Mouse (Mus musculus) neutrophil, adult 5-6 weeks (primary cell): ENCODE data around the gene Dapk3. TPM values are rescaled to one million over a fixed set of nuclear protein-coding genes. Genes with fewer than 3 reads are reported as not detected.
"Not testable (repeated sequence)": the region's sequence is repeated elsewhere in the genome, so short reads cannot be mapped to it uniquely, and the experiment has no call there.

Experiments used
- ATAC-seq: fragments of 151-379, 151-347 bp; 2 replicates; pipeline ENCODE4 v1.8.0; 2017; ENCODE audit warnings: mild to moderate bottlenecking, moderate TSS enrichment; ENCODE audit not compliant: insufficient number of reproducible peaks, poor library complexity, low FRiP score, severe bottlenecking; ENCODE audit errors: extremely low read depth
- total RNA-seq: library from RNA; stranded (forward); fragments of 200-1000 nt; gene quantifications from 2 replicates; pipeline ENCODE4 v1.2.3, GENCODE M21; 2017

The Dapk3 gene
- total RNA-seq, 1 experiment from 2014 or later, result 52.0 TPM

GRCm38 (mm10) chr10:81176466-81177271 is 6.1 kb upstream of the Dapk3 start, which contains the start of gene Eef2:
Gene Eef2 (plus strand): TSS chr10:81176631.
- peak; percentile 43 for ATAC-seq

DNA sequence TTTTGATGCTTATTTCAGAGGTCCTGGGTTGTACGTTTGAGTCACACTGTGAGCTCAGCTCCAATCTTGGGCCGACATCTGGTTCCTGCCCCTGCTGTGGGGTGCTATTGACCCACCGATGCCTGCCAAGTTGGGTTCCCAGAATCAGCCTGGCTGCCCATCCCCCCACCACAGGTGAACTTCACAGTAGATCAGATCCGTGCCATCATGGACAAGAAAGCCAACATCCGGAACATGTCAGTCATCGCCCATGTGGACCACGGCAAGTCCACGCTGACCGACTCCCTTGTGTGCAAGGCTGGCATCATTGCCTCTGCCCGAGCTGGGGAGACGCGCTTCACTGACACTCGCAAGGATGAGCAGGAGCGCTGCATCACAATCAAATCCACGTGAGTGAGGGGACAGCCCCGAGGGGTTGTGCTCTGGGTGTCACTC is 5.3 kb upstream of the Dapk3 start:
- ATAC-seq, result no peak

GRCm38 (mm10) chr10:81177958-81178712 is 4.7 kb upstream of the Dapk3 start:
- no peak for ATAC-seq

GRCm38 (mm10) chr10:81178927-81179326 is 3.9 kb upstream of the Dapk3 start:
- ATAC-seq, result no peak

DNA sequence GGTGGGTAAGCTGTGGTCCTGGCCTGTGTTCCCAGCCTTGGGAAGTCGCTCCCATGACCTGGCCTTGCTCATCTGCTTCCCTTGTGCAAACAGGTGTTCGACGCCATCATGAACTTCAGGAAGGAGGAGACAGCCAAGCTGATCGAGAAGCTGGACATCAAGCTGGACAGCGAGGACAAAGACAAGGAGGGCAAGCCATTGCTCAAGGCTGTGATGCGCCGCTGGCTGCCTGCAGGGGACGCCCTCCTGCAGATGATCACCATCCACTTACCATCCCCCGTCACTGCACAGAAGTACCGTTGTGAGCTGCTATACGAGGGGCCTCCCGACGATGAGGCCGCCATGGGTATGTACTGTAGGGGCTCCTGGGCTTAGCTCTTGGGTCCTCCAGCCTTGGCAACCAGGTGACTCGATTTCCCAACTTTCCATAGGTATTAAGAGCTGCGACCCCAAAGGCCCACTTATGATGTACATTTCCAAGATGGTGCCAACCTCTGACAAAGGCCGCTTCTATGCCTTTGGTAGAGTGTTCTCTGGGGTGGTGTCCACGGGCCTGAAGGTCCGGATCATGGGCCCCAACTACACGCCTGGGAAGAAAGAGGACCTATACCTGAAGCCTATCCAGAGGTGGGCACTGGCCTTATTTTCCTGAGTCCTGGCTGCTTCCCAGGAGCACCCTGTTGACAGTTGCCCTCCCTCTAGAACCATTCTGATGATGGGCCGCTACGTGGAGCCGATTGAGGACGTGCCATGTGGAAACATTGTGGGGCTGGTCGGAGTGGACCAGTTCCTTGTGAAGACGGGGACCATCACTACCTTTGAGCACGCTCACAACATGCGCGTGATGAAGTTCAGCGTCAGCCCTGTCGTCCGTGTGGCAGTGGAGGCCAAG is 3.1 kb upstream of the Dapk3 start:
- ATAC-seq, result no peak

- ATAC-seq, result no peak
Measured at GRCm38 (mm10) chr10:81180946-81181345, 1.9 kb upstream of the Dapk3 start.

DNA sequence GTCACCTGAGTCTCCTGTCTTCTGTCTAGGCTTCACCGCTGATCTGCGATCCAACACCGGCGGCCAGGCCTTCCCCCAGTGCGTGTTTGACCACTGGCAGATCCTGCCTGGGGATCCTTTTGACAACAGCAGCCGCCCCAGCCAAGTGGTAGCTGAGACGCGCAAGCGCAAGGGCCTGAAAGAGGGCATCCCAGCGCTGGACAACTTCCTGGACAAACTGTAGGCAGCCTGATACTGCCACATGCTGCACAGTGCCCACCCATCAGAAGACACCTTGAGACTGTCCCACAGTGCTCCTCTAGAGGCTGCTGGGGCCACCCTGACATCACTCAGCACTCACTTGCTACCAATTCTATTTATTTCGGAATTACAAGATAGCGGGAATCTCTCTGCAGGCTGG is 945 bp upstream of the Dapk3 start:
- ATAC-seq, result not testable (repeated sequence)

GRCm38 (mm10) chr10:81183805-81184204 is 1.0 kb downstream of the Dapk3 start, which contains the start of gene 4930442H23Rik:
Gene 4930442H23Rik (minus strand): TSS chr10:81183849.
- ATAC-seq, result no peak

DNA sequence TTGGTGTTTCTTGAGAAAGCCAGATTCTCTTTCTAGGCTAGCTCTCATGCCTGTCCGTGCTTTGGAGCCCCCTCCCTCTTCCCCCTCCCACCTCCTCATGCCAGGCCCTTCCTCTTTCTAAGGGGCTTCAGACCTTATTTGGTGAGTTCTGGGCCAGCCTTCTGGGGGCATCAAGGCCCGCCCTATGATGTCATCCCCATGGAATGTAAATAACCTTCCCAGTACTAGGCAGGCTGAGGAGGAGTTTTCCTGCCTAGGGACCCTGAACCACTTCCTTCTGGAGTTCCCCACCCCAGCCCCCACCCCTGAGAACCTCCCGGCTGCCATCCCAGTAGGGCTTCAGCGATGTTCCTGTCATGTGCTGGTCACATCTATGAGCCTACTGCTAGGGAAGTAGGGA is 2.0 kb downstream of the Dapk3 start:
- no peak for ATAC-seq

DNA sequence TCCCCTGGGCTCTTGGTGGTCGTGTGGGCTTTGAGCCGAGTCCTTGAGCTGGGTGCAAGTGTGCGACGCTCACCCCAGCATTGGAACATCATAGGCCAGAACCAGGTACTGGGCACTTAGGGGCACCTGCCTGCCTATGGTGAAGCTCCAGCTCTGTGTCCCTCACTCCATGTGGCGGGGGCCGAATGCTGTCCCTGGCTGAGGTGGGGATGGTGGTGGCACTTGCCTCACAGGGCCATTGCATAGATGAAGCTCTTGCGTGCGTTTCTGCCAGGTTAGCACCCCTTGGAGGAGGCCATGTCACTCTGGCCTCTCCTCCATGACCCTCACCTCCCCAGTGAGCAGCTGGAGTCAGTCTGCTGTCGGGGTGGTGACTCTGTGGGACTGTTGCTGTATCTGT is 4.4 kb downstream of the Dapk3 start:
- ATAC-seq, result no peak

DNA sequence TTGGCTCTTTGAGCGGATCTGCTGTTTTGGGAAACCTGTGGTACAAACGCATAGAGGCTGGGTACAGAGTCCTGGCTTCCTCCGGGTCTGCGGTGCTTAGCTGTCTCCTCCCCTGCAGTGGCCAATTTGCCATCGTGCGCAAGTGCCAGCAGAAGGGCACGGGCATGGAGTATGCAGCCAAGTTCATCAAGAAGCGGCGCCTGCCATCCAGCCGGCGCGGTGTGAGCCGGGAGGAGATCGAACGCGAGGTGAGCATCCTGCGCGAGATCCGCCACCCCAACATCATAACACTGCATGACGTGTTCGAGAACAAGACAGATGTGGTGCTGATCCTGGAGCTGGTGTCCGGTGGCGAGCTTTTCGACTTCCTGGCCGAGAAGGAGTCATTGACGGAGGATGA is 7.0 kb downstream of the Dapk3 start:
- no peak for ATAC-seq

DNA sequence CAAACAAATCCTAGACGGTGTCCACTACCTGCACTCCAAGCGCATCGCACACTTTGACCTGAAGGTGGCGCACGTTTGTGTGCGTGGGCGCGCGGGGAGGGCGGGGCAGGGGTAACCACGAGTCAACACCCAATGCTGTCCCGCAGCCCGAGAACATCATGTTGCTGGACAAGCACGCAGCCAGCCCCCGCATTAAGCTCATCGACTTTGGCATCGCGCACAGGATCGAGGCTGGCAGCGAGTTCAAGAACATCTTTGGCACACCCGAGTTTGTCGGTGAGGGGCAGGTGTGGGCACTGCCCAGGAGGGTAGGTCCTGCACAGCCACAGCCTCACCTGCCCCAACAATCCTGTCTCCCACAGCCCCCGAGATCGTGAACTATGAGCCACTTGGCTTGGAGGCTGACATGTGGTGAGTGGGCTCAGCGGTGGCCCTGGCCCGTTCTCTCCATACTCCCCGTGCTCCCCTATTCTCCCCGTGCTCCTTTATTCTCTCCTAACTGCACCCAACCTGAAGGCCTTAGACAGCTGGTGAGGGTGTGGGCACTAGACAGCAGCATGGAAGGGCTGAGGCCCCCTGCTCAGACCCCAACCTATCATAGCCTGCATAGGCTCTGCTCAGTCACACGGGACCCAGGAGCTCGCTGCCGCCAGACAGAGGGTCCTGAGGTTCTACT is 7.6 kb downstream of the Dapk3 start:
- no peak for ATAC-seq

GRCm38 (mm10) chr10:81190912-81191321 is 8.1 kb downstream of the Dapk3 start:
- no peak for ATAC-seq

- ATAC-seq, result no peak
Measured at GRCm38 (mm10) chr10:81191342-81191982, 8.7 kb downstream of the Dapk3 start.

DNA sequence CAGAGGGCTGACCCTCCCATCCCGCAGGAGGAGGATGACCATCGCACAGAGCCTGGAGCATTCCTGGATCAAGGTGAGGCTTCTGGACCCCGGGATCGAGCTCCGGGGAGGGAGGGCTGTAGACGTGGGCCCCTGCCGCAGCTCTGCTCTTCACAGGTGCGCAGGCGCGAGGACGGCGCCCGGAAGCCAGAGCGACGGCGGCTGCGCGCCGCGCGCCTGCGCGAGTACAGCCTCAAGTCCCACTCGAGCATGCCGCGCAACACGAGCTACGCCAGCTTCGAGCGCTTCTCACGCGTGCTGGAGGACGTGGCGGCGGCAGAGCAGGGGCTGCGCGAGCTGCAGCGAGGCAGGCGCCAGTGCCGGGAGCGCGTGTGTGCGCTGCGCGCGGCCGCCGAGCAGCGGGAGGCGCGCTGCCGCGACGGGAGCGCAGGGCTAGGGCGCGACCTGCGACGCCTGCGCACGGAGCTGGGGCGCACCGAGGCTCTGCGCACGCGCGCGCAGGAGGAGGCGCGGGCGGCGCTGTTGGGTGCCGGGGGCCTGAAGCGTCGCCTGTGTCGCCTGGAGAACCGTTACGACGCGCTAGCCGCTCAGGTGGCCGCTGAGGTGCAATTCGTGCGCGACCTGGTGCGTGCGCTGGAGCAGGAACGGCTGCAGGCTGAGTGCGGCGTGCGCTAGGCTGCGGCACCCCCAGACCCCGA is 9.6 kb downstream of the Dapk3 start:
- ATAC-seq, result peak; percentile 24; the same call in 1 of the 2 replicates

- ATAC-seq, result no peak
Measured at GRCm38 (mm10) chr10:81192968-81193501, 10.2 kb downstream of the Dapk3 start.

DNA sequence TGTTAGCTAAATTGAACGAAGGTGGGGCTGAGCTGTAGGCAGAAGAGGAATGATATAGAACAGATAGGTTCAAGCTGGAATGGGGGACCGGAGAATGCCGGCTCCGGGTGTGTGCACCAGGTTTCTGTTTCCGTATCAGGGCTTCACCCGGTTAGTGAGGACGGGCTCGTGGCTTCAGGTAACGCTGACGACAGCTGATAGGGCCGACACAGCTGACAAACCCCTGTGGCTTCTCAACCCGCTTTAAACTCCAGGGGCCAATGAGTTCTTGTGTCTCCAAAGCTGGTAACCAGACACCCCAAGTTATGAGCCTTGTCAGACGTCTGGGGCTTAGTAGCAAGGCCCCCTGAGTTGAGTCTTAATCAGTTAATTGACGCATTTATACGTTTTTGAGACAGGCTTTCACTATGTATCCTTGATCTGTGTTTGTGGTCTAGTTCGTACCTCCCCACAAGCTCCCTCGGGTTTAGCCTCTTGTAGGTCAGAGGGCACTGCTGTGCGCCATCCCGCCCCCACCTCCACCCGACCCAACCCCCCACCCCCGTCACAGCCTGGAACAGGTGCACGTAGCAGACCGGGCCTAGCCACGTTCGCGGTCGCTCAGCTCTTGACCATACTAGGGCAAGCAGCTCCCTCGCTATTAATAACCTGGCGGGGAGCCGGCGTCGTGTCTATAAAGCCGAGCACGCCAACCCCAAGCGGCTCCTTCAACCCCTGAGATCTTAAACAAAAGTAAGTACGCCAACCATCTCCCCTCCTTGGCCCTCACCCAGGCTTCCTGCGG is 11.4 kb downstream of the Dapk3 start:
- peak; percentile 34 for ATAC-seq
